8 mouse cellular contexts compared by ENCODE assay signal in the genomic region with DNA sequence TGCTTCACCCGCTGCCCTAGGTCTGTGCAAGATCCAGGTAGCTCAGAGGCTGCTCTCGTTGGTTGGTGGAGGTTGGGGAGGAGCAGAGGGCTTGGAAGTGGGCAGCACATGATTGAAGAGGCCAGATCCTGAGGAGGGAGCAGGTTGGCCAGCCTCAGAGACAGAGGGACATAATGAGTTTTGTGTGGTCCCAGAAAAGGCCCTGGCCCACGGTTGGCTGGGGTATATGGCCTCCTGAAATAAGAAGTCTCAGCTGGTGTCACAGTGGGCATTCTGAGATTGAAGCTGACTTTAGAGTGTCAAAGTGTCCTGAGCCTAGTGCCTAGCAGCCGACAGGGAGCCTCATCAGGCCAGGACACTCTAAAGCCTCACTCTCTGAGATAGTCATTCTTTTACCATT. TPM values are rescaled to one million over a fixed set of nuclear protein-coding genes. Genes with fewer than 3 reads are reported as not detected.
DNase-seq lines count a peak whose midpoint lies in the region; ATAC-seq and TF ChIP-seq lines count a peak whose summit lies in the region.

No protein-coding gene starts in this region.

- no peak overlapping the region for H3K4me2 ChIP-seq in forebrain, embryonic 16.5 days (ENCODE audit: low read length)
- peak overlapping the region; percentile 12; the same call in 1 of the 2 replicates for H3K4me2 ChIP-seq in midbrain, postnatal 0 days (ENCODE audit: low read depth, low read length, poor library complexity, severe bottlenecking)

- peak overlapping the region; percentile 100; the same call in 1 of the 2 replicates for H3K27ac ChIP-seq in layer of hippocampus, adult 2 months
- peak overlapping the region; percentile 62; the same call in 1 of the 2 replicates for H3K27ac ChIP-seq in forebrain, embryonic 16.5 days (ENCODE audit: low read length)
- no peak overlapping the region for H3K27ac ChIP-seq in midbrain, postnatal 0 days (ENCODE audit: low read depth, low read length)

- no peak overlapping the region for H3K9ac ChIP-seq in forebrain, embryonic 16.5 days (replicated peaks; ENCODE audit: low read depth, low read length)
- no peak overlapping the region for H3K9ac ChIP-seq in midbrain, postnatal 0 days (replicated peaks; ENCODE audit: low read length, poor library complexity, severe bottlenecking)

- no peaks in the 10 kb centered on the region for H3K9me3 ChIP-seq in forebrain, embryonic 16.5 days (ENCODE audit: control insufficient read depth, low read length)
- H3K9me3 ChIP-seq in midbrain, postnatal 0 days (ENCODE audit: low read length), result no peaks in the 10 kb centered on the region

- no peaks in the 10 kb centered on the region for H3K27me3 ChIP-seq in forebrain, embryonic 16.5 days (replicated peaks; ENCODE audit: control insufficient read depth, insufficient read depth, low read length)
- no peaks in the 10 kb centered on the region for H3K27me3 ChIP-seq in midbrain, postnatal 0 days (ENCODE audit: insufficient read depth, low read length)

- ATAC-seq in forebrain, embryonic 16.5 days, result no peak
- no peak for ATAC-seq in midbrain, postnatal 0 days (ENCODE audit: low FRiP score)

- H3K36me3 ChIP-seq in forebrain, embryonic 16.5 days (ENCODE audit: control insufficient read depth, insufficient read depth), result no peaks in the 10 kb centered on the region
- no peaks in the 10 kb centered on the region for H3K36me3 ChIP-seq in midbrain, postnatal 0 days (ENCODE audit: insufficient read depth, low read length)

- H3K4me1 ChIP-seq in forebrain, embryonic 16.5 days (replicated peaks; ENCODE audit: control insufficient read depth, insufficient read depth, low read length), result peaks cover 76% of the 10 kb centered on the region
- H3K4me1 ChIP-seq in midbrain, postnatal 0 days (ENCODE audit: insufficient read depth, low read length), result peaks cover 30% of the 10 kb centered on the region

- 70% methylated on average over 4 of the region's 4 CpGs for WGBS in forebrain, embryonic 16.5 days
- WGBS in midbrain, postnatal 0 days, result 80% methylated on average over 4 of the region's 4 CpGs

- TF ChIP-seq CTCF in layer of hippocampus, adult 2 months (conservative IDR thresholded peaks at IDR 0.05), result no peak
- TF ChIP-seq CTCF in midbrain, postnatal 0 days (IDR thresholded peaks at IDR 0.05), result no peak

- H3K4me3 ChIP-seq in layer of hippocampus, adult 2 months, result peak overlapping the region; percentile 93; the same call in 1 of the 2 replicates
- H3K4me3 ChIP-seq in forebrain, embryonic 16.5 days (replicated peaks; ENCODE audit: low read length), result no peak overlapping the region
- no peak overlapping the region for H3K4me3 ChIP-seq in midbrain, postnatal 0 days (ENCODE audit: low read depth, low read length)

- DNase-seq in cerebellum, adult 9-11 months, result peak; percentile 55
- no peak for DNase-seq in cerebellum, postnatal 25 days
- no peak for DNase-seq in layer of hippocampus, adult 2 months (ENCODE audit: low spot score in 2 of 2)
- no peak for DNase-seq in layer of hippocampus, adult 18-20 months (ENCODE audit: low spot score in 2 of 2)
- DNase-seq in midbrain, postnatal 0 days (ENCODE audit: low spot score), result no peak
- DNase-seq in left cerebral cortex, adult 18-20 months (ENCODE audit: low spot score in 2 of 2), result no peak
- no peak for DNase-seq in T-cell, adult 2 months (ENCODE audit: low spot score)

RNA-seq across cellular contexts. Expression of a gene that starts 6.6 kb away (rescaled TPM):
- 100 to 1,000 TPM; 106 to 116 TPM for total RNA-seq in layer of hippocampus, adult 2 months (2021)
- total RNA-seq in layer of hippocampus, adult 18-20 months (2021), result 100 to 1,000 TPM; 108 to 115 TPM
- polyA plus RNA-seq in forebrain, embryonic 16.5 days (2015; fragmentation: Nextera tagmentation; extraction: Ambion mirVana), result 22.9 and 27.6 TPM in 2 replicates
- 50.1 and 54.6 TPM in 2 replicates for total RNA-seq in midbrain, postnatal 0 days (2014; rRNA removed)
- 10.2 and 11.2 TPM in 2 replicates for polyA plus RNA-seq in midbrain, postnatal 0 days (2015; fragmentation: Nextera tagmentation; extraction: Ambion mirVana)
- 10 to 100 TPM; 81.2 to 83.8 TPM for total RNA-seq in left cerebral cortex, adult 18-20 months (2021)

RNA-seq across cellular contexts. Expression of a gene that starts 15.4 kb away (rescaled TPM):
- under 1 TPM; 0.32 to 0.87 TPM for total RNA-seq in layer of hippocampus, adult 2 months (2021)
- under 1 TPM; 0.25 to 0.77 TPM for total RNA-seq in layer of hippocampus, adult 18-20 months (2021)
- 0.15 and 0.40 TPM in 2 replicates for polyA plus RNA-seq in forebrain, embryonic 16.5 days (2015; fragmentation: Nextera tagmentation; extraction: Ambion mirVana)
- 0.90 and 2.0 TPM in 2 replicates for total RNA-seq in midbrain, postnatal 0 days (2014; rRNA removed)
- 1.2 and 1.3 TPM in 2 replicates for polyA plus RNA-seq in midbrain, postnatal 0 days (2015; fragmentation: Nextera tagmentation; extraction: Ambion mirVana)
- under 1 TPM; 0.23 to 0.49 TPM for total RNA-seq in left cerebral cortex, adult 18-20 months (2021)

RNA-seq across cellular contexts. Expression of a gene that starts 45.5 kb away (rescaled TPM):
- 10 to 100 TPM; 29.7 to 30.1 TPM for total RNA-seq in layer of hippocampus, adult 2 months (2021)
- total RNA-seq in layer of hippocampus, adult 18-20 months (2021), result 10 to 100 TPM; 28.0 to 29.0 TPM
- 60.8 and 66.0 TPM in 2 replicates for polyA plus RNA-seq in forebrain, embryonic 16.5 days (2015; fragmentation: Nextera tagmentation; extraction: Ambion mirVana)
- 29.3 and 33.8 TPM in 2 replicates for total RNA-seq in midbrain, postnatal 0 days (2014; rRNA removed)
- polyA plus RNA-seq in midbrain, postnatal 0 days (2015; fragmentation: Nextera tagmentation; extraction: Ambion mirVana), result 60.7 and 63.3 TPM in 2 replicates
- 10 to 100 TPM; 26.6 to 30.1 TPM for total RNA-seq in left cerebral cortex, adult 18-20 months (2021)

RNA-seq across cellular contexts. Expression of a gene that starts 56.1 kb away (rescaled TPM):
- 10 to 100 TPM; 12.7 to 14.0 TPM for total RNA-seq in layer of hippocampus, adult 2 months (2021)
- total RNA-seq in layer of hippocampus, adult 18-20 months (2021), result 10 to 100 TPM; 11.2 to 12.6 TPM
- 20.1 and 23.0 TPM in 2 replicates for polyA plus RNA-seq in forebrain, embryonic 16.5 days (2015; fragmentation: Nextera tagmentation; extraction: Ambion mirVana)
- 6.5 and 8.7 TPM in 2 replicates for total RNA-seq in midbrain, postnatal 0 days (2014; rRNA removed)
- 19.1 TPM in 2 replicates for polyA plus RNA-seq in midbrain, postnatal 0 days (2015; fragmentation: Nextera tagmentation; extraction: Ambion mirVana)
- total RNA-seq in left cerebral cortex, adult 18-20 months (2021), result 1 to 10 TPM; 9.4 to 10.0 TPM

RNA-seq across cellular contexts. Expression of a gene that starts 56.2 kb away (rescaled TPM):
- under 1 TPM; 0.12 to 0.20 TPM for total RNA-seq in layer of hippocampus, adult 2 months (2021)
- under 1 TPM; 0.17 to 0.38 TPM for total RNA-seq in layer of hippocampus, adult 18-20 months (2021)
- 0.11 and 0.18 TPM in 2 replicates for polyA plus RNA-seq in forebrain, embryonic 16.5 days (2015; fragmentation: Nextera tagmentation; extraction: Ambion mirVana)
- total RNA-seq in midbrain, postnatal 0 days (2014; rRNA removed), result not detected in 2 replicates
- 0.10 and 0.16 TPM in 2 replicates for polyA plus RNA-seq in midbrain, postnatal 0 days (2015; fragmentation: Nextera tagmentation; extraction: Ambion mirVana)
- total RNA-seq in left cerebral cortex, adult 18-20 months (2021), result under 1 TPM; 0.16 to 0.19 TPM
